Comparison of ENCODE assay signal across 27 mouse cellular contexts in genomic region chr10:84371230-84371629, GRCm38 (mm10).
A peak's percentile ranks its signal among the peaks of the same experiment; 100 is the strongest.
DNase-seq lines count a peak whose midpoint lies in the region; ATAC-seq and TF ChIP-seq lines count a peak whose summit lies in the region.
"Had no signal": no experiment of that assay in that cellular context is flagged by ENCODE, and none has a peak within 500 bp of the region (broad histone marks: within the 10 kb centered on the region; RNA-seq: fewer than 3 reads in every experiment).

No protein-coding gene starts in this region.

- 61% methylated on average over 4 of the region's 4 CpGs for WGBS in forebrain, embryonic 11.5 days
- WGBS in forebrain, embryonic 16.5 days: 54% methylated on average over 4 of the region's 4 CpGs
- WGBS in hindbrain, embryonic 12.5 days: 58% methylated on average over 4 of the region's 4 CpGs
- 59% methylated on average over 4 of the region's 4 CpGs for WGBS in hindbrain, embryonic 11.5 days
- 65% methylated on average over 4 of the region's 4 CpGs for WGBS in midbrain, embryonic 11.5 days
- WGBS in midbrain, embryonic 16.5 days: 60% methylated on average over 4 of the region's 4 CpGs
- 44% methylated on average over 4 of the region's 4 CpGs for WGBS in hindbrain, postnatal 0 days

- H3K9ac ChIP-seq in forebrain, embryonic 11.5 days (ENCODE audit: low read length): 0 out of 2 replicates have a peak overlapping the region, but pooled peaks have one; percentile 5
- no peak overlapping the region for H3K9ac ChIP-seq in forebrain, embryonic 16.5 days (replicated peaks; ENCODE audit: low read depth, low read length)
- no peak overlapping the region for H3K9ac ChIP-seq in hindbrain, embryonic 12.5 days
- no peak overlapping the region for H3K9ac ChIP-seq in hindbrain, embryonic 11.5 days (ENCODE audit: low read depth, low read length)
- H3K9ac ChIP-seq in midbrain, embryonic 11.5 days (ENCODE audit: low read length): no peak overlapping the region
- H3K9ac ChIP-seq in midbrain, embryonic 16.5 days (ENCODE audit: low read depth, low read length): no peak overlapping the region
- H3K9ac ChIP-seq in hindbrain, postnatal 0 days (replicated peaks; ENCODE audit: low read length): no peak overlapping the region
- H3K9ac ChIP-seq: embryonic facial prominence, embryonic 15.5 days; hindbrain, embryonic 15.5 days; limb, embryonic 13.5 days; lung, embryonic 15.5 days; midbrain, embryonic 13.5 days; neural tube, embryonic 12.5 days had no signal

- no peaks in the 10 kb centered on the region for H3K27me3 ChIP-seq in forebrain, embryonic 11.5 days (ENCODE audit: control insufficient read depth, insufficient read depth, low read length)
- no peaks in the 10 kb centered on the region for H3K27me3 ChIP-seq in forebrain, embryonic 16.5 days (replicated peaks; ENCODE audit: control insufficient read depth, insufficient read depth, low read length)
- H3K27me3 ChIP-seq in hindbrain, embryonic 12.5 days: no peaks in the 10 kb centered on the region
- H3K27me3 ChIP-seq in hindbrain, embryonic 11.5 days (ENCODE audit: control insufficient read depth, insufficient read depth, low read length): no peaks in the 10 kb centered on the region
- no peaks in the 10 kb centered on the region for H3K27me3 ChIP-seq in midbrain, embryonic 11.5 days (ENCODE audit: control insufficient read depth, insufficient read depth, low read length)
- H3K27me3 ChIP-seq in midbrain, embryonic 16.5 days (ENCODE audit: control insufficient read depth, insufficient read depth, low read depth, low read length): no peaks in the 10 kb centered on the region
- H3K27me3 ChIP-seq in hindbrain, postnatal 0 days (ENCODE audit: insufficient read depth, low read length): no peaks in the 10 kb centered on the region
- H3K27me3 ChIP-seq: embryonic facial prominence, embryonic 15.5 days; hindbrain, embryonic 15.5 days; limb, embryonic 13.5 days; lung, embryonic 15.5 days; midbrain, embryonic 13.5 days; neural tube, embryonic 12.5 days; Patski had no signal

- no peak overlapping the region for H3K4me3 ChIP-seq in forebrain, embryonic 11.5 days (ENCODE audit: low read depth, low read length)
- H3K4me3 ChIP-seq in forebrain, embryonic 16.5 days (replicated peaks; ENCODE audit: low read length): no peak overlapping the region
- no peak overlapping the region for H3K4me3 ChIP-seq in hindbrain, embryonic 12.5 days
- no peak overlapping the region for H3K4me3 ChIP-seq in hindbrain, embryonic 11.5 days (ENCODE audit: low read depth, low read length)
- H3K4me3 ChIP-seq in midbrain, embryonic 11.5 days (ENCODE audit: low read depth, low read length): no peak overlapping the region
- no peak overlapping the region for H3K4me3 ChIP-seq in midbrain, embryonic 16.5 days (ENCODE audit: low read depth, low read length)
- no peak overlapping the region for H3K4me3 ChIP-seq in hindbrain, postnatal 0 days (ENCODE audit: low read length)
- H3K4me3 ChIP-seq: embryonic facial prominence, embryonic 10.5 days; embryonic facial prominence, embryonic 15.5 days; hindbrain, embryonic 15.5 days; limb, embryonic 13.5 days; lung, embryonic 15.5 days; midbrain, embryonic 13.5 days; neural tube, embryonic 12.5 days had no signal

- no peak overlapping the region for H3K4me2 ChIP-seq in forebrain, embryonic 11.5 days (ENCODE audit: low read depth, low read length, severe bottlenecking)
- H3K4me2 ChIP-seq in forebrain, embryonic 16.5 days (ENCODE audit: low read length): no peak overlapping the region
- H3K4me2 ChIP-seq in hindbrain, embryonic 12.5 days (replicated peaks): no peak overlapping the region
- no peak overlapping the region for H3K4me2 ChIP-seq in hindbrain, embryonic 11.5 days (replicated peaks; ENCODE audit: low read depth, low read length)
- no peak overlapping the region for H3K4me2 ChIP-seq in midbrain, embryonic 11.5 days
- no peak overlapping the region for H3K4me2 ChIP-seq in midbrain, embryonic 16.5 days (ENCODE audit: low read length)
- H3K4me2 ChIP-seq in hindbrain, postnatal 0 days (ENCODE audit: low read depth, low read length): 0 out of 2 replicates have a peak overlapping the region, but pooled peaks have one; percentile 2
- H3K4me2 ChIP-seq: embryonic facial prominence, embryonic 15.5 days; limb, embryonic 13.5 days; liver, embryonic 11.5 days; lung, embryonic 15.5 days had no signal

- no peak for TF ChIP-seq CTCF in hindbrain, postnatal 0 days (IDR thresholded peaks at IDR 0.05; ENCODE audit: low read depth)

- DNase-seq in forebrain, embryonic 11.5 days (ENCODE audit: low spot score): no peak
- DNase-seq in hindbrain, embryonic 11.5 days (ENCODE audit: low spot score): no peak
- peak; percentile 61 for DNase-seq in midbrain, embryonic 11.5 days (ENCODE audit: low spot score, missing footprints)
- no peak for DNase-seq in hindbrain, postnatal 0 days (ENCODE audit: low spot score)
- DNase-seq in thymus, postnatal 0 days (ENCODE audit: low spot score): no peak
- DNase-seq: adrenal gland, postnatal 10 days; gastrocnemius, postnatal 36 days; heart, postnatal 14 days; kidney, adult 8-10 months; layer of hippocampus, adult 9-11 months; lung, postnatal 36 days; thymus, adult 2 months; thymus, postnatal 4 days had no signal

- H3K9me3 ChIP-seq in forebrain, embryonic 11.5 days (ENCODE audit: control insufficient read depth, low read length): no peaks in the 10 kb centered on the region
- no peaks in the 10 kb centered on the region for H3K9me3 ChIP-seq in forebrain, embryonic 16.5 days (ENCODE audit: control insufficient read depth, low read length)
- no peaks in the 10 kb centered on the region; the same call in 1 of the 2 replicates for H3K9me3 ChIP-seq in hindbrain, embryonic 12.5 days (replicated peaks)
- no peaks in the 10 kb centered on the region for H3K9me3 ChIP-seq in hindbrain, embryonic 11.5 days (ENCODE audit: control insufficient read depth, low read length)
- 0 out of 2 replicates have a peak, but pooled peaks cover 3% of the 10 kb centered on the region for H3K9me3 ChIP-seq in midbrain, embryonic 11.5 days (ENCODE audit: control insufficient read depth, low read length)
- no peaks in the 10 kb centered on the region for H3K9me3 ChIP-seq in midbrain, embryonic 16.5 days (replicated peaks; ENCODE audit: control insufficient read depth, low read length, poor library complexity, severe bottlenecking)
- no peaks in the 10 kb centered on the region for H3K9me3 ChIP-seq in hindbrain, postnatal 0 days (ENCODE audit: low read length)
- H3K9me3 ChIP-seq: embryonic facial prominence, embryonic 10.5 days; embryonic facial prominence, embryonic 15.5 days; hindbrain, embryonic 15.5 days; limb, embryonic 13.5 days; lung, embryonic 15.5 days; midbrain, embryonic 13.5 days; neural tube, embryonic 12.5 days had no signal

- no peaks in the 10 kb centered on the region; the same call in 1 of the 2 replicates for H3K36me3 ChIP-seq in forebrain, embryonic 11.5 days (ENCODE audit: control insufficient read depth, insufficient read depth, low read length)
- H3K36me3 ChIP-seq in forebrain, embryonic 16.5 days (ENCODE audit: control insufficient read depth, insufficient read depth): peaks cover 12% of the 10 kb centered on the region; the same call in 1 of the 2 replicates
- H3K36me3 ChIP-seq in hindbrain, embryonic 12.5 days: peaks cover 18% of the 10 kb centered on the region
- 0 out of 2 replicates have a peak, but pooled peaks cover 2% of the 10 kb centered on the region for H3K36me3 ChIP-seq in hindbrain, embryonic 11.5 days (ENCODE audit: control insufficient read depth, insufficient read depth, low read length)
- peaks cover 6% of the 10 kb centered on the region; the same call in 1 of the 2 replicates for H3K36me3 ChIP-seq in midbrain, embryonic 11.5 days (ENCODE audit: control insufficient read depth, insufficient read depth, low read length)
- peaks cover 11% of the 10 kb centered on the region; the same call in 1 of the 2 replicates for H3K36me3 ChIP-seq in midbrain, embryonic 16.5 days (ENCODE audit: control insufficient read depth, insufficient read depth, low read length)
- H3K36me3 ChIP-seq in hindbrain, postnatal 0 days (ENCODE audit: insufficient read depth, low read length): peaks cover 16% of the 10 kb centered on the region

- ATAC-seq in forebrain, embryonic 11.5 days (replicated peaks; ENCODE audit: low FRiP score): no peak
- no peak for ATAC-seq in forebrain, embryonic 16.5 days
- no peak for ATAC-seq in hindbrain, embryonic 12.5 days (ENCODE audit: low FRiP score)
- no peak for ATAC-seq in hindbrain, embryonic 11.5 days (ENCODE audit: low FRiP score)
- ATAC-seq in midbrain, embryonic 11.5 days (ENCODE audit: low FRiP score): no peak
- ATAC-seq in midbrain, embryonic 16.5 days: no peak
- no peak for ATAC-seq in hindbrain, postnatal 0 days
- ATAC-seq: intestine, embryonic 16.5 days; Patski had no signal

- no peak overlapping the region for H3K27ac ChIP-seq in forebrain, embryonic 11.5 days (ENCODE audit: low read depth, low read length)
- no peak overlapping the region; the same call in 1 of the 2 replicates for H3K27ac ChIP-seq in forebrain, embryonic 16.5 days (ENCODE audit: low read length)
- H3K27ac ChIP-seq in hindbrain, embryonic 12.5 days: peak overlapping the region; percentile 62; the same call in 1 of the 2 replicates
- H3K27ac ChIP-seq in hindbrain, embryonic 11.5 days (ENCODE audit: low read depth, low read length): no peak overlapping the region
- no peak overlapping the region; the same call in 1 of the 2 replicates for H3K27ac ChIP-seq in midbrain, embryonic 11.5 days (ENCODE audit: low read depth, low read length)
- no peak overlapping the region for H3K27ac ChIP-seq in midbrain, embryonic 16.5 days (ENCODE audit: low read length)
- no peak overlapping the region for H3K27ac ChIP-seq in hindbrain, postnatal 0 days
- H3K27ac ChIP-seq: embryonic facial prominence, embryonic 10.5 days; hindbrain, embryonic 15.5 days; kidney, postnatal 0 days; limb, embryonic 13.5 days; lung, embryonic 15.5 days; neural tube, embryonic 12.5 days had no signal

- peaks cover 6% of the 10 kb centered on the region; the same call in 1 of the 2 replicates for H3K4me1 ChIP-seq in forebrain, embryonic 11.5 days (replicated peaks; ENCODE audit: control insufficient read depth, insufficient read depth, low read length)
- H3K4me1 ChIP-seq in forebrain, embryonic 16.5 days (replicated peaks; ENCODE audit: control insufficient read depth, insufficient read depth, low read length): peaks cover 19% of the 10 kb centered on the region
- peaks cover 24% of the 10 kb centered on the region for H3K4me1 ChIP-seq in hindbrain, embryonic 12.5 days
- H3K4me1 ChIP-seq in hindbrain, embryonic 11.5 days (replicated peaks; ENCODE audit: control insufficient read depth, insufficient read depth, low read length): peaks cover 10% of the 10 kb centered on the region
- peaks cover 16% of the 10 kb centered on the region for H3K4me1 ChIP-seq in midbrain, embryonic 11.5 days (ENCODE audit: control insufficient read depth, insufficient read depth, low read length)
- peaks cover 11% of the 10 kb centered on the region for H3K4me1 ChIP-seq in midbrain, embryonic 16.5 days (ENCODE audit: control insufficient read depth, insufficient read depth, low read length)
- peaks cover 15% of the 10 kb centered on the region; the same call in 1 of the 2 replicates for H3K4me1 ChIP-seq in hindbrain, postnatal 0 days (ENCODE audit: insufficient read depth, low read length)
